Mouse (Mus musculus) liver, embryonic 15.5 days (tissue): ENCODE measurements around the gene Nrm. TPM values are rescaled to one million over a fixed set of nuclear protein-coding genes. Genes with fewer than 3 reads are reported as not detected.

Experiments used
- ATAC-seq: fragments of 200-750 bp; cut with Nextera tagmentation; 2 replicates; pipeline ENCODE4 v1.8.0; 2017; ENCODE audit warnings: moderate number of reproducible peaks, mild to moderate bottlenecking, moderate library complexity; ENCODE audit not compliant: insufficient read depth
- H3K27ac ChIP-seq: fragments of 300-500 bp; sonication (generic); replicated peaks from 2 replicates; pipeline ENCODE4 v1.5.1; 2015; ENCODE audit warnings: mild to moderate bottlenecking, inconsistent platforms
- H3K27me3 ChIP-seq: fragments of 300-500 bp; sonication (generic); 2 replicates; pipeline ENCODE4 v1.6.1; 2015; ENCODE audit warnings: mild to moderate bottlenecking, inconsistent platforms
- H3K36me3 ChIP-seq: fragments of 300-500 bp; sonication (generic); replicated peaks from 2 replicates; pipeline ENCODE4 v1.6.1; 2015; ENCODE audit warnings: moderate library complexity, mild to moderate bottlenecking, inconsistent platforms
- H3K4me1 ChIP-seq: fragments of 300-500 bp; sonication (generic); replicated peaks from 2 replicates; pipeline ENCODE4 v1.6.1; 2015; ENCODE audit warnings: inconsistent platforms
- H3K4me2 ChIP-seq: fragments of 300-500 bp; sonication (generic); 2 replicates; pipeline ENCODE4 v1.6.1; 2015; ENCODE audit warnings: moderate library complexity, mild to moderate bottlenecking, inconsistent platforms
- H3K4me3 ChIP-seq: fragments of 300-500 bp; sonication (generic); replicated peaks from 2 replicates; pipeline ENCODE4 v1.5.1; 2015; ENCODE audit warnings: mild to moderate bottlenecking, inconsistent platforms
- H3K9ac ChIP-seq: fragments of 300-500 bp; sonication (generic); 2 replicates; pipeline ENCODE4 v1.6.1; 2015; ENCODE audit warnings: moderate library complexity, mild to moderate bottlenecking, inconsistent platforms
- H3K9me3 ChIP-seq: fragments of 300-500 bp; sonication (generic); replicated peaks from 2 replicates; pipeline ENCODE4 v1.6.1; 2016; ENCODE audit warnings: inconsistent platforms
- WGBS: fragments of 180-500 bp; shearing (Covaris S2); methylation state at CpG from one replicate; pipeline ENCODE4 v1.1.7; 2015; ENCODE audit warnings: mixed read lengths; ENCODE audit not compliant: insufficient replicate concordance; 5-methylcytosine and 5-hydroxymethylcytosine counted together
- polyA plus RNA-seq: library from polyadenylated mRNA; unstranded; fragments of >200 nt; fragmentation: Nextera tagmentation; extraction: Ambion mirVana; gene quantifications from 2 replicates; pipeline ENCODE4 v1.2.1, GENCODE M21; 2015

The Nrm gene
- polyA plus RNA-seq, 1 experiment from 2014 or later, result 22.5 TPM

DNA sequence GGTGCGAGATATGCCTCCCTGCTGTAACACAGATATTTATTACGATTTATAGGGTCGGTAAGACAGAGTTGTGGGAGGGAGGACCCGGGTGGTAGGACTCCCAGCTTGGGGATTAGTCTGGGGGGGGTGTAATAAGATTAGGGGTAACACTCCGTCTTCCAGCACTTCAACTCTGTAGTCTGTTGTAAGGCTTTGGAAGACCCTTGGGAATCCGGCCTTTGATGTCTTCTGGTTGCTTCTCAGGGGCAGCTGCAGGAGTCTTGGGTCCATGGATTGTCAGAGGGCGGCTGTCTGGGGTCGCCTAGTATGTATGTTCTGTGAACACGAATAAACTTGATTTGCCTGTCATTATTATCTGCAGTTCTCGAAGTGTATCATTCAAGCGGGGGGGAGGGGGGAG is 38.6 kb upstream of the Nrm start:
- WGBS, result under 1% methylated on average over 11 of the region's 11 CpGs
- Histone ChIP-seq H3K9me3 (no peaks in the 10 kb centered on the region), H3K4me3 (peak overlapping the region; percentile 86), H3K27me3 (no peaks in the 10 kb centered on the region), H3K4me1 (peaks cover 72% of the 10 kb centered on the region), H3K4me2 (peak overlapping the region; percentile 98), H3K27ac (peak overlapping the region; percentile 95), H3K36me3 (peaks cover 32% of the 10 kb centered on the region), H3K9ac (peak overlapping the region; percentile 82)
- no peak for ATAC-seq

DNA sequence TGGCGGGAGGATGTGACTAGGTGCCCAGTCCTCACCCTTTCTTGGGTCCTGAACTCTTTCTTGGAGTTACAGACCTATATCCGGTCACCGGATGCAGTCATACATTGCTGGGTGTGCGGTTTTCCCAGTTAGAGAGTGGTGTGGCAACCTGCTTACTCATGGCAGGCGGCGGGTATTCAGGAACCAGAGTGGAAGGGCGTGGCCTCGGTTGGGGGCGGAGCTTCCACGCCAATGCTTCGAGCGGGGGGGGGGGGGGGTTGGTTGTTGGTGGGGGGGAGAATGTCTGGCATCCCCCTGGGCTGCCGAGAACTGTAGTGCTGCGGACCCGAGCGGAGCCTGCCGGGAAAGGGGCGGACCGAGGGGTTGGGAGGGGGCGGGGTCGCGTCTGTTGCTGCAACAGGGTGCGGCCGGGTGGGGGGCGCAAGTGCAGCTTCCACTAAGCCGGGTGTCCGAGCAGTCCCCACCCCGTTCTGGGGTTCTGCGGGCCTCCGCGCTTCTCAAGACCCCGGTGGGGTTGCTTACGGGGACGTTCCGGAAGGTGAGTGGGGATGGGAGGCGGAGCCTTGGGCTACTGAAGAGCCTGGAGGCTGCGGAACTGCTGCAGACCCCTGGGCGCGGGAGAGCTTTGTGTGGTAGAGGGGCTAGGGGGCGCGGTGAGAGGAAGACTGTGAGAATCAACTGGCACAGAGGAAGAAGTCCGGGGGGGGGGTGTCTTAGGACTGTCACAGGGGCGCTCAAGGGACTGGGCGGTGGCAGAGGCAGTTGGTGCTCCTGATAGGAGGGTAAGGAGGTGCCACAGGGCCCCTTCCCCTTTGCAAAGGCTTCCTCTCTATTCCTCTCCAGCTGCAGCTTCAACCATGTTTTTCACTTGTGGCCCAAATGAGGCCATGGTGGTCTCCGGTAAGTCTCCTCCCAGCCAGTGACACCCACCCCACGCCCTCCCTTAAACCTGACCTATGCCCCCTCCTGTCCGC is 37.9 kb upstream of the Nrm start, which contains the start of gene Flot1:
Gene Flot1, plus strand, starts transcription at position 267 of the 974 bp plus-strand sequence.
- Histone ChIP-seq H3K27ac (peak within 1 kb of the TSS; percentile 95), H3K36me3 (peaks cover 35% of the 10 kb centered on the region), H3K4me2 (peak within 1 kb of the TSS; percentile 98), H3K9ac (peak within 1 kb of the TSS; percentile 82), H3K9me3 (no peaks in the 10 kb centered on the region), H3K4me1 (peaks cover 72% of the 10 kb centered on the region), H3K27me3 (no peaks in the 10 kb centered on the region), H3K4me3 (peak within 1 kb of the TSS; percentile 86)
- under 1% methylated on average over 46 of the region's 47 CpGs for WGBS
- peak; percentile 75 for ATAC-seq

DNA sequence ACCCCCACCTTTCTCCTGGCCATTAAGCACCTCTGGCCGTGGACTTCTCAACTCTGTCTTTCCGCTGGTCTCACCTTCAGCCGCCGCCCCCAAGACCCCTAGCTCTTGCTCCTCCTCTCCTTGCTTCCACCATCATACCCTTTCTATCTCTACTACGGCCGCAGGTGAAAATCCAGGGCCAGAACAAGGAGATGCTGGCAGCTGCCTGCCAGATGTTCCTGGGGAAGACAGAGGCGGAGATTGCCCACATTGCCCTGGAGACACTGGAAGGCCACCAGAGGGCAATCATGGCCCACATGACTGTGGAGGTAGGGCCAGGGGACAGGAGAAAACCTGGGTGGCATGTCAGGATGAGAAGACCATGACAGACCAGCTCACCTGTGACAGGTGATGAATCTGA is 36.7 kb upstream of the Nrm start:
- Histone ChIP-seq H3K9me3 (no peaks in the 10 kb centered on the region), H3K9ac (peak overlapping the region; percentile 82), H3K27ac (peak overlapping the region; percentile 95), H3K4me3 (peak overlapping the region; percentile 86), H3K27me3 (no peaks in the 10 kb centered on the region), H3K4me1 (peaks cover 77% of the 10 kb centered on the region), H3K4me2 (peak overlapping the region; percentile 98), H3K36me3 (peaks cover 45% of the 10 kb centered on the region)
- no peak for ATAC-seq
- 59% methylated on average over 7 of the region's 7 CpGs for WGBS

DNA sequence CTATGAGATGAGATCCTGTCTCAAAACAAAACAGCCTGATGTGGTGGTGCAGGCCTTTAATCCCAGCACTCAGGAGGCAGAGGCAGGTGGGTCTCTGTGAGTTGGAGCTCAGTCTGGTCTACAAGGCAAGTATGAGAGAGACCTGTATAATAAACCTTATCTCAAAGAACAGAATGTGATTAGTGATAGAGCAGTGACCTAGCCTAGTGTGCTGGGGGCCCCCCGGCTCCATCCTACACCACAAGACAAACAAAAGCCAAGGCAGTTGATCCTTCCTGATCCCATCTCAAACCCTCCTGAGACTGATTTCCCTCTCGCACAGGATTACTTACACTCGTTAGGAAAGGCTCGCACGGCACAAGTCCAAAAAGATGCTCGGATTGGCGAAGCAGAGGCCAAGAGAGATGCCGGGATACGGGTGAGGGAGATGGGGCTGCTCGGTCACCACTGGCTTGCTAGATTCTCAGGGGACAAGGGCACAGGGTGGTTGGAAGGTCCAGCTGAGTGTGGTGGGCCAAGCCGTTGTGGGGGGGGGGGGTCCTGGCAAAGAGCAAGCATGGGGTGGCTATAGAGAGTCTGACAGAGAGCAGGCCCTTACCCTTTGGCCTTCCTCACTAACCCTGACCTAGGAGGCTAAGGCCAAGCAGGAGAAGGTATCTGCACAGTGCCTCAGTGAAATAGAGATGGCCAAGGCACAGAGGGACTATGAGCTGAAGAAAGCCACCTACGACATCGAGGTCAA is 35.8 kb upstream of the Nrm start:
- H3K4me1 ChIP-seq, result peaks cover 77% of the 10 kb centered on the region

DNA sequence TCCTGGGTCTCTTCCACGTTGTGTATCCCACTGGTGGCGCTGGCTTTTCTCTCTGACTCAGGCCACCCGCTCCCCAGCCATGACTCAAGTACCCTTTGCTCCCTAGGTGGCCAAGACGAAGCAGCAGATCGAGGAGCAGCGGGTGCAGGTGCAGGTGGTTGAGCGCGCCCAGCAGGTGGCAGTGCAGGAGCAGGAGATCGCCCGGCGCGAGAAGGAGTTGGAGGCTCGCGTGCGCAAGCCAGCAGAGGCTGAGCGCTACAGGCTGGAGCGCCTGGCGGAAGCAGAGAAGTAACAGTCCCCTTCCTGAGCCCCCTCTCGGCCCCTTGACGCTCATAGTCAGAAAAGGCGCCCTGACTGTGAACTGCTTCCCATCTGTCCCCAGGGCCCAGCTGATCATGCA is 31.4 kb upstream of the Nrm start:
- no peaks in the 10 kb centered on the region for H3K27me3 ChIP-seq
- peaks cover 69% of the 10 kb centered on the region for H3K4me1 ChIP-seq
- H3K4me2 ChIP-seq, result peak overlapping the region; percentile 55
- no peaks in the 10 kb centered on the region for H3K9me3 ChIP-seq
- peak; percentile 56 for ATAC-seq
- WGBS, result 3% methylated on average over 21 of the region's 21 CpGs
- peak overlapping the region; percentile 33 for H3K9ac ChIP-seq
- 0 out of 2 replicates have a peak overlapping the region, but pooled peaks have one; percentile 14 for H3K4me3 ChIP-seq
- peak overlapping the region; percentile 41 for H3K27ac ChIP-seq
- peaks cover 89% of the 10 kb centered on the region for H3K36me3 ChIP-seq

More for the DNA sequence above, 35.8 kb upstream of the Nrm start:
- 71% methylated on average over 13 of the region's 13 CpGs for WGBS
- H3K9me3 ChIP-seq, result no peaks in the 10 kb centered on the region
- H3K27ac ChIP-seq, result peak overlapping the region; percentile 95
- H3K27me3 ChIP-seq, result no peaks in the 10 kb centered on the region
- H3K4me2 ChIP-seq, result peak overlapping the region; percentile 98
- ATAC-seq, result no peak
- H3K4me3 ChIP-seq, result no peak overlapping the region; the same call in 1 of the 2 replicates
- peaks cover 51% of the 10 kb centered on the region for H3K36me3 ChIP-seq
- no peak overlapping the region for H3K9ac ChIP-seq

DNA sequence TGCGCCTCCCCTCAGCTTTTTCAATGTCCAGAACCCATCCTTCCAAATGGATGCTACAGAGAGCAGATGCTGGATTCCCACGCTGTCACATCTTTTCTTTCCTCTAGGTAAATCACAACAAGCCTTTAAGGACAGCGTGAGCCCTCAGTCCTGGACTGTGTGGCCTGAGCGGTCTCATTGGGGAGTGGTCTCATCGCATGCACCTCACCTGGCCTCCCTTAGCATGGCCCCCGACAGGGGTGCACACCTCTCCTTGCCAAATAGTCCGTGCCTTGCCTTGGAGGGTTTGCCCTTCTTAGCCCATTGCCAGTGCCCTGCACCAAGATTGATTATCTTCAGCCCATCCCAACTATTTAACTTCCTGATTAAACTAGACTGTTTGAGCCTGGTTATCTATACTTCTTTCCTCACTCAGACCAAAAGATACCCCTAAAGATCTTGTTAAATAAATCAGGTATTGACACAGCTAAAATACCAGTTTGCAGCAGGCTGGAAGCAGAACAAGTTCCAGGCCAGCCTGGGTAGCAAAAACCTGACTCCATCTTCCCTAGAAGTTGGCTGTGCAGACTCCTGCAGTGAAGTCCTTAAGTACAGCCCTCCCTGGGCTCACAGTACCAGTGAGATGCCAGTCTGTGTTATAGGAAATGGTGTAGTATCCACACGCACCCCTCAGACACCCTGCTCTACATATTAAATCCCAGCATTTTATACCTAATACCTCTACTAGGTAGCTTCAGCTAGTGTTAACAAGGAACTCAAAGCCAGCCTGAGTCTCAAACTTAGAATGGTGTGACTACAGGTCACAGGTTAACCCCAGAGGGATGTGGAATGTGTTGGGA is 28.5 kb upstream of the Nrm start:
- WGBS, result 67% methylated on average over 8 of the region's 8 CpGs
- no peak overlapping the region for H3K9ac ChIP-seq
- H3K4me3 ChIP-seq, result no peak overlapping the region
- H3K4me2 ChIP-seq, result no peak overlapping the region
- H3K4me1 ChIP-seq, result peaks cover 73% of the 10 kb centered on the region
- no peaks in the 10 kb centered on the region for H3K9me3 ChIP-seq
- H3K27ac ChIP-seq, result peak overlapping the region; percentile 53
- H3K36me3 ChIP-seq, result peaks cover 83% of the 10 kb centered on the region
- ATAC-seq, result no peak
- H3K27me3 ChIP-seq, result no peaks in the 10 kb centered on the region

DNA sequence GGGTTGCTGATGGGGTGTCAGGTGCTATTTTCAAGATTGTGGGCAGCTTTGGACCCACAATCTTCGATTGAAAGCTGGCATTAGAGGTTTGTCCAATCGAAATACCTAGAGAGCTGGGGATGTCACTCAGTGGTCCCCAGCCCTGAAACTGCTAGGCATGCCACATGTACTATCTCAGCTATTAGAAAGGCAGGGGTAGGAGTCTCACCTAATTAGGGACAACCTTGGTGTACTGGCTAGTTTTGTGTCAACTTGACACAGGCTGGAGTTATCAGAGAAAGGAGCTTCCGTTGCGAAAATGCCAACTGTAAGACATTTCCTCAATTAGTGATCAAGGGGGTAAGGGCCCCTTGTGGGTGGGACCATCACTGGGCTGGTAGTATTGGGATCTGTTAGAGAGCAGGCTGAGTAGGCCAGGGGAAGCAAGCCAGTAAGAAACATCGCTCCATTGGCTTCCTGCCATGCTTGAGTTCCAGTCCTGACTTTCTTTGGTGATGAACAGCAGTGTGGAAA is 27.8 kb upstream of the Nrm start:
- peak overlapping the region; percentile 53 for H3K27ac ChIP-seq
- H3K4me1 ChIP-seq, result peaks cover 73% of the 10 kb centered on the region
- no peak overlapping the region for H3K9ac ChIP-seq
- 20% methylated on average over 5 of the region's 5 CpGs for WGBS
- H3K27me3 ChIP-seq, result no peaks in the 10 kb centered on the region
- H3K36me3 ChIP-seq, result peaks cover 80% of the 10 kb centered on the region
- ATAC-seq, result no peak
- H3K4me2 ChIP-seq, result no peak overlapping the region
- H3K9me3 ChIP-seq, result no peaks in the 10 kb centered on the region
- no peak overlapping the region for H3K4me3 ChIP-seq

DNA sequence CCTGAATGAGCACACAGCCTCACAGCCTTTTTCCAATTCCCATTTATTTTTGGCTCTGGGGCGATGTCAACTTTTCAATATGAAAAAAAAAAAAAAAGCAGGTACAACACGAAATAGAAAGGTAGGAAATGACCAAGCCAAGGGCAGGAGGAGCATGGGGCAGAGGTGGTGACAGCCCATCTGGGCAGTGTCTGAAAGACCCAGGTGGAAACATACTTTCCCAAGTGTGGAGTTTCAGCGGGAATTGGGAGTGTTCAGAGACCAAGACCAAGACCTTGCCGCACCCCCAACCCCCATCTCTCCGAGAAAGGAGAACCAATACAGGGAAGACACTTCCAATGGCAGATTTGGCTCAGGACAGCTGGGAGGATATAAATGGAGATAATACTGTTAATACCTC is 27.2 kb upstream of the Nrm start:
- ATAC-seq, result no peak
- Histone ChIP-seq H3K27me3 (no peaks in the 10 kb centered on the region), H3K27ac (0 out of 2 replicates have a peak overlapping the region, but pooled peaks have one; percentile 43), H3K9ac (no peak overlapping the region), H3K9me3 (no peaks in the 10 kb centered on the region), H3K4me2 (peak overlapping the region; percentile 0; the same call in 1 of the 2 replicates), H3K36me3 (peaks cover 76% of the 10 kb centered on the region), H3K4me1 (peaks cover 74% of the 10 kb centered on the region), H3K4me3 (0 out of 2 replicates have a peak overlapping the region, but pooled peaks have one; percentile 5)
- 55% methylated on average over 5 of the region's 5 CpGs for WGBS

DNA sequence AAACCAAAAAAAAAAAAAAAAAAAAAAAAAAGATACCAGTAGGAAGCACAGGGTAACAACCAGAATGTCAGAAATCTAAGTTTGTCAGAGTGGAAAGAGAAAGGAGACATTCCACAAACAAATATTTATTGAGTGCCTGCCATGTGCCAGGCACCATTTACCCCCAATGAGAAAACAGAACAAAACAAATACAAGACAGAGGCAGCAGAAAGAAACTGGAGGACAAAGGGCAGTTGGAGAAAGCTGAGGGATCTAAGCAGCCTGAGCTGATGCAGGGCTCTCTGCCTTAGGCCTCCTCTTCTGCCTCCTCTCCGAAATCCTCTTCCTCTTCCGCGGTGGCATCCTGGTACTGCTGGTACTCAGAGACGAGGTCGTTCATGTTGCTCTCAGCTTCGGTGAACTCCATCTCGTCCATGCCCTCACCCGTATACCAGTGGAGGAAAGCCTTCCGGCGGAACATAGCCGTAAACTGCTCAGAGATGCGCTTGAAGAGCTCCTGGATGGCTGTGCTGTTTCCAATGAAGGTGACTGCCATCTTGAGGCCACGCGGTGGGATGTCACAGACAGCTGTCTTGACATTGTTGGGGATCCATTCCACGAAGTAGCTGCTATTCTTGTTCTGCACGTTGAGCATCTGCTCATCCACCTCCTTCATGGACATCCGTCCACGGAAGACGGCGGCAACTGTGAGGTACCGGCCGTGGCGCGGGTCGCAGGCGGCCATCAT is 26.3 kb upstream of the Nrm start:
- no peak for ATAC-seq
- Histone ChIP-seq H3K9ac (no peak overlapping the region), H3K27ac (peak overlapping the region; percentile 43; the same call in 1 of the 2 replicates), H3K4me1 (peaks cover 74% of the 10 kb centered on the region), H3K4me2 (peak overlapping the region; percentile 92), H3K27me3 (no peaks in the 10 kb centered on the region), H3K4me3 (peak overlapping the region; percentile 89), H3K9me3 (no peaks in the 10 kb centered on the region), H3K36me3 (peaks cover 68% of the 10 kb centered on the region)
- WGBS, result 71% methylated on average over 26 of the region's 26 CpGs
